Mouse (Mus musculus): ENCODE measurements at regions not wholly inside any gene's neighbourhood (a gene's known extent, or its start where the extent isn't known, plus 50 kb on each side); places are given as distances from the start of the nearest gene placed in this dataset.

DNA sequence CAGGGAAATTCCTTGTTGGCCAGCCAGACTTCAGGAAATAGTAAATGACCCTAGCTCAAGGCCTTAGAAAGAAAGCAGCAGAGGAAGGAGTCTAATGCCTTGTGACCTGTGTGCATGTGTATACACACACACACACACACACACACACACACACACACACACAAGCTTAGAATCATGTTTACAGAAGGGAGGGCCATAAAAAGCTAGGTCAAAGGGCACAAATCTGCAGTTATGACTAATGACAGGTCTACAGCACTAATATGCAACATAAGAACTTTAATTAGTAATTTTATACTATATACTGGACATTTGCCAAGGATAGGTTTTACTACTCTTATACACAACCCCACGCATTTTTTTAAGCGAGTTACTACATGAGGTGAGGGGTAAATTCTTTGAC, 149.4 kb downstream of the Nr2f2 start:
- TF ChIP-seq POLR2A (IDR thresholded peaks at IDR 0.05; ENCODE audit: borderline replicate concordance, control insufficient read depth, low read depth, low read length), result no peak
- TF ChIP-seq CTCF (IDR thresholded peaks at IDR 0.05; ENCODE audit: control insufficient read depth, insufficient read depth, low read length), result no peak

Measured in bone marrow, adult 2 months (tissue).